Mouse (Mus musculus) 416B (cell line): ENCODE results near the gene Doc2a.
"Not testable (repeated sequence)": the region's sequence is repeated elsewhere in the genome, so short reads cannot be mapped to it uniquely, and the experiment has no call there.

ENCODE experiments used
- DNase-seq: peaks from one replicate; pipeline ENCODE4 v3.0.0; 2011; ENCODE audit warnings: low read depth

Gene Doc2a

DNA sequence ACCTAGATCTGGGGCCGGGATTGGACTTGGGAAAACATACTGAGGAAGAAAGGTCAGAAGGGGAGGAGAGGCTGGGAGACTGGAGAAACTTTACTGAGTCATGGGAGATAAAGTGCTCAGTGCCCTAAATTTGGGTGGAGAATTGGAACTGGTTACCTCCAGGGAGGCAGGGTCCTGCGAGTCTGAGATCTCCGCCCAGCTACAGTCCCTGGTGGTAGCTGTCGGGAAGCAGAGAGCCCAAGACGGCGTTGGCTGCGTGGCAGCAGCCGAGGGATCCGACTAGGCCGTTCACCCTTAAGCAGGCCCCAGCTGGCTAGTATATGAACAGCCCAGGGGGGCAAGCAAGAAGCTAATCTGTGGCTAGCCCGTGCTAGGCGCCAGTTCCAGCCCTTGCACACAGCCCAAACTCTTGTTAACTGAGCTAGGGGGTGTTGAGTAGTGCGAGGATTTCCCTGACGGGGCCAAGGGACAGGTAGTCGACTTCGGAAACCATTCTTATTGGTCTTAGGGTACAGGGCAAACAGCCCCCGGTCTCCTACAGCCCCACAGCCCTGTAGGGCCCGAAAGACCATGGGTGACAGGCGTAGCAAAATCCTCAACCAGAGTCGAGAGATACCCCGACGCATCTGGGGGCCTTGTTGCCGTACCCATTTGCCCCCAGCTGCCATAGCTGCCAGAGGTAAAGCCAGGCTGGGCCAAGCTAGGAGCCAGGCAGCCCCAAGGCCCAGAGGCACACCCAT is 22.7 kb downstream of the Doc2a start:
- DNase-seq: no peak

DNA sequence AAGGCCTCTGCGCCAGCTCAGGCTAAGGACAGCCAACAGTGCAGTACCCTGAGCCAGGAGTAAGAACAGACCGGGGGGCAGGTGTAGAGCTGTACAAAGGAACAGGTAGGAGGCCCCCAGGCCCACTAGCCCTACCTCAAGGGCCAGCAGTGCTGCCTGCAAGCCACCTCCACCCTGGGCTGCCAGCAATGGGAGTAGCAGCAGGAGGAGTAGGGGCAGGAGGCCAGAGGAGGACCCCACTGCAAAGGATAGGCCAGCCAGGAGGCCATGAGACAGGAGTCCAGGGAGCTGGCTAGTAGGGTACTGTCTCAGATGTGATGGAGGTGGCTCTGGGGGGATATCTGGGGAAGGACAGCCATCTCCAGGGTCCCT is 23.3 kb downstream of the Doc2a start:
- no peak for DNase-seq

- no peak for DNase-seq
These were observed 30.0 kb downstream of the Doc2a start for GRCm38 (mm10) chr7:126877239-126877638.

- DNase-seq: peak; percentile 37
These were observed 33.8 kb downstream of the Doc2a start for GRCm38 (mm10) chr7:126881040-126881439.

DNA sequence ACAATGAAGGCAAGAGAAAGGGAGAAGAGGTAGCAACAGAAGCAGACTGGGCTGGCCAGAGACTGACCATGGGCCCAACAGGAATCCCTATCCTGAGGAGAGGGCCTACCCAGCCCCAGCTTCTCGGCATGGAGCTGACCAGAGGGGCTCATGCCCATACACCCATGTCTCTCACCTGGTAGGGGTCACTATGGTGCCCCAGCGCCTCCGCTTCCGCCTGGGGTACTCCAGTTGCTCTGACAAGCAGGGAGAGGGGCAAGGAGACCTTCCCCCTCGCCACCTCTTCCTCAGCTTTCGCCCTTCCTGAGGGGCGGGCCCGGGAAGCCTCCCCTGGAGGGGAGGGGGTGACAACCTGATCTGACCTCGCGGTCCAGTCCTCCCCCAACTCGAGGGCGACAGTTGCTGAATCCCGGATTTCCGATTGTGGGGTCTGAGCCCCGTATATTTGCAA is 36.5 kb downstream of the Doc2a start:
- DNase-seq: peak; percentile 59

- peak; percentile 99 for DNase-seq
These were observed 37.3 kb downstream of the Doc2a start, which contains the start of gene Taok2 for GRCm38 (mm10) chr7:126884286-126885164. Gene Taok2 (minus strand): TSS chr7:126884703.

GRCm38 (mm10) chr7:126887281-126887680 is 40.1 kb downstream of the Doc2a start:
- no peak for DNase-seq

- peak; percentile 32 for DNase-seq
These were observed 41.6 kb downstream of the Doc2a start for GRCm38 (mm10) chr7:126888852-126889251.

GRCm38 (mm10) chr7:126896912-126897311 is 49.7 kb downstream of the Doc2a start:
- no peak for DNase-seq

DNA sequence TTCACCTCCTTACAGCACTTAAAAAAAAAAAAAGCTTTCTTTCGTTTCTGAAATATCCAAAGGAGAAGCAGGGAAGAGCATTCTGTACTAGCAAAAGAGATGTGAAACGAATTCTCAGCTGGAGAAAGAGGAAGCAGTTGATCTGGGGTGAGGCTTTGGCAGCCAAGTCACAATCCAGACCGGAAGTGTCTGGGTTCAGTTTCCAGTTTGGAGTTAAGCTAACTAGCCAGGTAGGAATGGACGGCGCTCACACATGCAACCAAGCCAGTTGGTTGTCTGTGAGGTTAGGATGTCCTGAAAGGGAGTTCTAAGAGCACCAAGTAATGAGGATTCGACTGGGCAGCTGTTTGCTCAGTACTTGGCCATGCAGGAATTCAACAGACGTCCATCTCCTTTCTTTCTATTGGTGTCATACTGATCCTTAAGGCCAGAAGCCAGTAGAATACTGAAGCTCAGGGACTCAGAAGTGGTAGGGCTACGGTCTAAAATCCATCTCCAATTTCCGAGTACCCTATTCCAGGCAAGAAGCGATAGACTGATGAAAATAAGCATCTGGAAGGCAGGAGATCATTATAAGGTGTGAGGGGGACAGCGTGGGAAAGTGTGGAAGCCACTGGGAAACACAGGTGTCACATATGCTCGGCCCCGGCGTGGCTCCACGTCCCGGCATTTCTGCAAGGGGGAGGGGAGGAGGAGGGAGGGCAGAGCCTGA is 50.3 kb downstream of the Doc2a start:
- peak; percentile 82 for DNase-seq

DNA sequence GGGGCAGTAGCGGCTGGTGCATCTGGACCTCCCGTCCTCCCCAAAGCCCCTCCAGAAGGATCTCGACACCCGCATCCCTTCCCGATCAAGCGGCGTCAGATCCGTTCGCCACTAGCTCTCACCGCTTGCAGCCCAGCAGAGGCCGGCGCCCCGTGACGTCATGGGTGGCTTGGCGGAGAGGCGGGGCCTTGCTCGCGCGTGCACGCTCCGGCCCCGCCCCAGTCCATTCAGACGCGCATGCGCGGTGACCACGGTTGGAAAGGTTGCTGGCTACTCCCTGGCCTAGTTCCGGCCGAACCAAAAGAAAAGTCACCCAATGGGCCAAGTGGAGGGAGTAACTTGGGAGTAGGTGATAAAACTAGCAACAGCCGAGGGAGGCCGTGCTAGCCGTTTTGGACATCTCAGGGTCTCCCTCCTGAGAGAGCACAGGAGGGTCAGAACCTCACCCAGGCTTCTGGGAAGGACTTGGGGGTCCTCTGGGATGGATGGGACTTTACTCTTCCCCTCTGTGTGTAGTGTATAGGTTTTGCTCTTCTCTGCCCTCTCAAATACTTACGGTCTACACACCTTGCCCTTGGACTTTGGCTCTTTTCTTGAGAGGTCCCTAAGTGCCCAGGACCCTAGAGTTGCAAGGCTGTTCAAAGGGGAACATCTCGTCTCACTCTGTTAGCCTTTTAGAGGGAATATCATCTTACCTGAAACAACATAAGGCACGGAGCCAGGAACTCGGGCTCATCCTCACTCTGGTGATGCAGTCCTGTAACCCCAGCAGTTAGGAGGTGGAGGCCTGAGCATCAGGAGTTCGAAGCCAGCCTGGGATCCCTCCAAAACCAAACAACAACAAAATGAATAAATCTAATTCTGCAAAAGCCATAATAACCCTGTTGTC is 51.1 kb downstream of the Doc2a start:
- peak; percentile 94 for DNase-seq

- DNase-seq: not testable (repeated sequence)
These were observed 52.6 kb downstream of the Doc2a start for GRCm38 (mm10) chr7:126899781-126900180.
